Mouse (Mus musculus) megakaryocyte, embryonic 14.5 days (primary cell): ENCODE data around the gene Pex3.

Source experiments
- FLI1 ChIP-seq: IDR thresholded peaks from 2 replicates; pipeline ENCODE4 v1.6.1; 2012; ENCODE audit warnings: low read length, inconsistent platforms, mixed read lengths
- GATA1 ChIP-seq: IDR thresholded peaks from 3 replicates; pipeline ENCODE4 v1.6.1; 2012; ENCODE audit warnings: mixed read lengths, low read length, inconsistent platforms, borderline replicate concordance

DNA sequence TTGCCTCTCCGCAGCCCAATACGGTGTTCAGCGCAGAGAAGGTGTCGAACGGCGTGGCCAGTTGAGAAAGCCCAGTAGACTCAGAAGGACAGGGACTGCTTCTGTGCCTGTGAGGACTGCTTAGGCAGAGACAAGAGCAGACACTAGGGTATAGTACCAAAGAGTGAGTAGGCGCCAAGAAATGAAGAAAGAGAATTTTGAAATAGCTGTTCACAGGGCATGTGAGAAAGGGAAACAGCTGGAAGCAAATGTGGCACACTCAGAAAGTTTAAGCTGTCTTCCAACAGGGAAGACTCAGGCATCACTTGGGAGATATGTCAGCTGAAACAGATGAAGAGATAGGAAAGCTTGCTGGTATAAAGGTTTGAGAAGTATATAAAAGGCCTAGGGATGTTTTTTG is 16.2 kb downstream of the Pex3 start:
- TF ChIP-seq GATA1 (no peak), FLI1 (no peak)
